Mouse (Mus musculus): ENCODE measurements around the gene Spaca3.
A peak's percentile ranks its signal among the peaks of the same experiment; 100 is the strongest.

Spaca3 gene

DNA sequence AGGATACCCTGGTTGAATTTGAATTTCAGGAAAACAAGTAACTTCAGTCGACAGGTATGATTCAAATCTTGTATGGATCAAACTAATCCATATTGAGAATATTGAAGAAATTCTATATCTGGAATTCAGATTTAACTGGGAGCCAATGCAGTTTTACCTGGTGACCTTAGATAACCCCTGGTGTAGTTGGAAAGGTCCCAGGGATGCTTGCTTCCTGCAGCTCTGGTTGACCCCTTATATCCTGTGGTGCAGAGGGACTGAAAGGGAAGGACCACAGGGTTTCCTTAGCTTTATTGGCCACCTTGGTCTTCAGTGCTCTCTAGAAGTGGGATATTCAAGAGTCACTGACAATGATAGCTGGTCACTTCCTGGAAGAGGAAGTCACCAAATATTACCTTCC is 9.9 kb downstream of the Spaca3 start:
- DNase-seq (ENCODE audit: extremely low read depth, low read depth) = no peak

DNA sequence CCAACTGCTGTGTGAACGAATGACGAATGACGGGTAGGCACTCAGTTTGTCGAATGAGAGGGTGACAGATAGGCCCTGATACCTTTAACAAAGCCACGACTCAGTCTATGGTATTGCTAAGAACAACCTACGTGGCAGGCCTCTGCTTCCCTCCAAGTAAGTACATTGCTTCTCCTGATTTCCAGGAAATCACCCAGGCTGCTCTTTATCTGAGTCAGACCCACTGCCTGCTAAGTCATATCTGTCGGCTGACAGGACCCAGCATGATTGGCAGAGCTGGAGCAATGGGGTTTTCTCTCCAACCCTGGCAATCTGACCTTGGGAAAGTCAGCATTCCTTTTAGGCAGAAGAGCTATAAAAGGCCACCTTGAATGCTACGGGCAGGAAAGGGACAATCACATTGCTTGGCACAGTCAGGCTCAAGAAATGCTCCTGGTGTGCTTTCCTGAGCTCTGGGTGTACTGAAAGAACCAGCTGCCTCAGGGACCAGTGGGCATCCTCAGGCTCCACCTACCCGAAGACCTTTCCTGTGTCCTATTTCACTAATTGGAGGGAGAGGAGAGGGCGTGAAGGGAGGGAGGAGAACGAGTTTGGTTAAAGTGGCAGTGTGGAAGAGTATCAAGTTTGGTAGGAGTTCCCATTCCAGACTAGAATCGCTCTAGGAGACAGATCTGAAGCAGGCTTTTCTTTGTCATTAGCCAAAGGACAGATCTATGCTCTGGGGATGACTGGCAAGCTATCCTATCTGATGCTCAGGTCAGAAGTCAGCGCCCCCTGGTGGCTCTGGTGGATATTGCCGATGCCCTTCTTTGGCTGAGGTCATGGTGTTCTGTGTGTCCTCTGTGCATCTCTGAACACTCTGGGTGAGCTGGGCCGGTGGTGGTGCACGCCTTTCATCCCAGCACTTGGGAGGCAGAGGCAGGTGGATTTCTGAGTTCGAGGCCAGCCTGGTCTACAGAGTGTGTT is 14.6 kb downstream of the Spaca3 start:
- DNase-seq (ENCODE audit: extremely low read depth, low read depth) = peak; percentile 78

DNA sequence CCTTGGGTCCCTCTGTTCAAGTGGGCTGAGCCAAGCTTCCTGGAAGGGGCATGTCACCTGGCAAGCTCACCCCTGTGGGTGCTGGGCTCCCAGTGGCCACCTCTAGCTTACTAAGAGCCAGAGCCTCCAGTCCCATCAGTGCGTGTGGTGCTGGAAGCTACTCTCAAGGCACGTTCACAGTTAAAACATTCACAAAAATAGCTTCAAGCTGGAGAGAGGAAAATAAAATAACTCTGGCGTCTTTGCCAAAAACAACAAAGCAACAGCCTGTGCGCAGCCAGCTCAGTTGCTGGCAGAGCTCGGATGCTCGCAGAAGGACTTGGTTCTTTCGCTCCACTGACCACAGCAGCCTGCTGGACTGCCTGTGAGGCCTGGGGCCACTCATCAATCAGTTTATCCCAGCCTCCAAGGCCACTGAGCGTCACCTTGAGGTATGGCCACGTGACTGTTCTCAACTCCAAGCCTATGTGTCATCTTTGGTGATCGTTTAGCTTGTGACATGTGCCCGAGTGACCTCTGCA is 19.0 kb downstream of the Spaca3 start:
- no peak for DNase-seq (ENCODE audit: extremely low read depth, low read depth)

DNA sequence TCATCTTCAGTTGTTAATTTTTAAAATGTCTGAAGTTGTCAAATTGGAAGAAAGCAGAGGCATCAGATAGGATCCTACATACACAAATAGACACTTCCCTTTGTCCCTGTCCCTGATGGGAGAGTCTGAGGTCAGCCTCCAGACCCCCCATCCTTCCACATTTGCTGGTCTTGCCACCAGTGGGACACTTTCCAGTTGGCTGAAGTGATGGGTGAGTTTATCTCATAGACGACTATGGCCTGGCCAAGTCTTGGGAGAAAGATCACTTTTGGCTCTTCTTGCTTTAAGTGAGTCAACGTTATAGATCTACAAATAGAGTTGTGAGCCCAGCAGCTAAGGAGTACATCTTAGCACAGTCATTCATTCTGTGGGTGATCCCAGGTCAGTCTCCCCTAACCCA is 19.9 kb downstream of the Spaca3 start:
- no peak for DNase-seq (ENCODE audit: extremely low read depth, low read depth)

DNA sequence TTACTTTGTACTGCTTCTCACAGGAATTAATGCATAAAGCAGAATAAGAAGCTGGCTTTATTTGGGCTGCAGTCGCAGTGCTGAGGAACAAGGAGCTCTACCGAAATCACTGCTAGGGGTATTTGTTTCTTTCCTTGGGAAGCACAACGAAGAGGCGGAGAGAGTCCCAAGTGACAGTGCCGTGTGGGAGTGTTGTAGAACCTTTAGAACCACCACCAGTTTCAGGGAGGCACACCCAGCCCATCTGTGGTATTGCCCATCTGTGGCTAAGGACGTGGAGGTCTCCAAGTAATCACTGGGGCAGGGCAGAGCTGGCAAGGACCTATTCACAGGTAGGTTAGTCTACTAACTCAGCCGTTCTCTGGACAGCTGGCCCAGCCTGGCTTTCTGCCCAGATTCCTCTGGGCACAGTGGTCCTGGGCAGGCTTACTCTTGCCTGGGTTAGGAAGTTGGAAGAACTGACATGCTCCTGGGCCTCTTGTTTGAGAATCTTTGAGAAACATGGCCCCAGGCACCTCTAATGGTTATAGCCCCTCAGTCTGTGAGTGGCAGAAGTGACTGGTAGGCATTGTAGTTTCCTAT is 24.2 kb downstream of the Spaca3 start:
- DNase-seq (ENCODE audit: extremely low read depth, low read depth) = no peak

DNA sequence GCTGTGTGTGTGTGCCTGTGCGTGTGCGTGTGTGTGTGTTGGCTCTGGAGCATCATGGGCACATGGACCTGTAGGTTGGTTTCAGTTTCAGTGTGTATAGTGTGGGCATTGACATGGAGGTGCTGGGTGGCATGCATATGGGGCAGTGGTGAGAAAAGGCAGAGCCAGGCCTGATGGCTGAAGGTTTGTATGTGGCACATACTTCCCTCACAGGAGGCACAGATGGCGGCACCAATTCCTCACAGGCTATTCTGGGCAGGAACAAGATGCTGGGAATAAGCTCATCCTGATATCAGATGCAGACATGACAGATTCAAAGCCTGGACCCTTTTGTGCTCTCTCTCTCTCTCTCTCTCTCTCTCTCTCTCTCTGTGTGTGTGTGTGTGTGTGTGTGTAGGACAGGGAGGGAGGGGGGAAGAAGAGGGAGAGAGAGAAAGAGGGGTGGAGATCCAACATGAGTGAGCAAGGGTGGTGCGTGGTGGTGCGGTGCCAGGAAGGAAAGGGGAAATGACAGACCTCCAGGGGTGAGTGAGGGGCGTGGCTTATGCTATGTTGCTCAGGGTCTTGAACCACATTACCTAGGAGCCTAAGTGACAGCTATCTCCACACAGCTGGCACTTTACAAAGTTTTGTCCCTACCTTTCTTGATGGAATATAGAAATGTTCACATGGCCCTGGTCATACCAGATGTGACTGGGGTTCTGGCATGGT is 26.5 kb downstream of the Spaca3 start:
- no peak for DNase-seq (ENCODE audit: extremely low read depth, low read depth)

DNA sequence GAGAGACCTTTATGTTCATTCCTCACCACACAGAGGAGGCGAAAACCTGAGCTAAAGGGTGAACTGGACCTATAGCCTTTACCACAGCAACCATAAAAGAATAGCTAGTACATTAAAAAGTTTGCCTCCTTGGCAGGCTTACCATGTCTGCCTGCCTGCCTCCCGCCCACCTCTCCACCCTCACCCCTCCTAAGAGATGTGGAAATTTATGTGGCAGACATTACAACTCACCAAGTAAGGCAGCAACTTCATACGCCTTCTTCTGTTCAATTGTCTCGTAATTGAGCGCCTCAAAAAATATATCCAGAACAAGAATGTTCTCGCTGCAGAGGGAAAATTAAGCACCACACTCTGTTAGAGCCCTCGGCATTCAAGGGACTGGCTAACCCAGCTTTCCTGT is 28.2 kb downstream of the Spaca3 start:
- DNase-seq (ENCODE audit: extremely low read depth, low read depth) = no peak

DNA sequence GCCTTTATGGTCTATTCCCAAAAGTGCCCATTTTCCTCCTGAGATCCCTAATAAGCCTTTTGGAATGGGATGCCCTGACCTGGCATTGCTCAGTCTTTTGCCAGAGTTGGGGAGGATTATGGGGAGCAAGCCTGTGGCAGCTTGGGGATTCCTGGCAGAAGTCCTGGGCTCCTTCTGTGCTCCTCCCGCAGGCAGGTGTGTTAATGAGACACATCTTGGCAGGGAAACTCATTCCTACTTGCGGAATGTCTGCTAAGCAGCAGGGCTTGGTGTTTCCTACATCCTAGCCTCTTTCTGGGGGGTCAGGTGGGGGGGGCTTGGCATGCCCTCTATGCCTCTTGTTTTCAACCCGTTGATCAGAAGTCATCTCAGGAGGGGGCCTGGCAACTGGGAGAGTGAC is 28.9 kb downstream of the Spaca3 start:
- DNase-seq (ENCODE audit: extremely low read depth, low read depth) = no peak

DNA sequence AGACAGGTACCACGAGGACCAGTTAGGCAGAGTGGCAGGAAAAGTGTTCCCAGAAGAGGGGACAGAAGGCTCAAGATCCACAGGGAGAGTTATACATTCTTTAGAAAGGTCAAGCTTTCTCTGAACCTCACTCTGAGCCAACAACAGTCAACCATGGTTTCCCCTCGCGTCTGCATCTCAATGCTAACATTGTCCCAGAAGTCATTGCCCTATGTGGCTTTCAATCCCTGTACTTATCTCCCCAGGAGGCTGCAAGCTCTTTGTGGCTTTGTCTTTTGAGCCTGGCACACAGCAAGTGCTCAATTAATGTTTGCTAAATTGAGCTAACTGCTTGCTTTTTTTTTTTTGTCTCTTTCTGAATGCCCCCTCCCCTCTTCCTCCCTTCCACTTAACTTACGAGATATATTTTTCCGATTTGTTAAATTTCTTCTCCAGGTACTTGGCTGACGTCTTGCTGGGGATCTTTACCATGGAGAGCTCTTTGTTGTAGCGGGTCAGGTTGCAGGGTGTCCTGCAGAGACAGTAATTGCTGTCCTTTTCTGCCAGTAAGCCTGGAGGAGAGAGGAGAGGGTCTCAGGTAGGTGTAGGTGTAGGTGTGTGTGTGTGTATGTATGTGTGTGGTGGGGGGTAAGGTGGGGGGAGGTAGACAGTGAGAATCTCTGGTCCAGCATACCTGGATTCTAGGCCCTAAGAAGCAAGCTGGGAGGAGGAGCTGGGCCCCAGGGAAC is 31.3 kb downstream of the Spaca3 start:
- DNase-seq (ENCODE audit: extremely low read depth, low read depth) = no peak

DNA sequence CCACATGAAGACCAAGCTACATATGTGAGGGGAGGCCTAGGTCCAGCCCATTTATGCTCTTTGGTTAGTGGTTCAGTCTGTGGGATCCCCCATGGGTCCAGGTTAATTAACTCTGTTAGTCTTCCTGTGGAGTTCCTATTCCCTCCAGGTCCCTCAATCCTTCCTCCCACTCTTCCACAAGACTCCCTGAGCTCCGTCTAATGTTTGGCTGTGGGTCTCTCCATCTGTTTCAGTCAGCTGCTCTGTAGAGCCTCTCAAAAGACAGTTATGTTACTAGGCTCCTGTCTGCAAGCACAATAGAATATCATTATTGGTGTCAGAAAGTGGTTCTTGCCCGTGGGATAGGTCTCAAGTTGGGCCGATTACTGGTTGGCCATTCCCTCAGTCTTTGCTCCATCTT is 37.7 kb downstream of the Spaca3 start:
- no peak for DNase-seq (ENCODE audit: extremely low read depth, low read depth)

DNA sequence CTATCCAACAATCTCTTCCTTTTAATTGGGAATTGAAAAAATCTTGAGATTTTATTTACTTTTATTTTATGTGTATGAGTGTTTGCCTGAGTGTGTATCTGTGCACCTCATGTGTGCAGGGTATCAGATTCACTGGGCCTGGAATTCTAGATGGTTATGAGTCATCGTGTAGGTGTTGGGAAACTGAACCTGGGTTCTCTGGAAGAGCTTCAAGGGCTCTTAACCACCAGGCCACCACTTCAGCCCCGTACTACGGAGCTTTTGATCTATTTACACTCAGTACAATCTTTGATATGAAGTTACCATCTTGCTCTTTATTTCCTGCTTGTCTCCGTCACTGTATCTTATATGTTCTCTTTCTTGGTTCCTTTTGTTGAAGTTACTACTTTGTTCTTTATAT is 42.4 kb downstream of the Spaca3 start:
- DNase-seq (ENCODE audit: extremely low read depth, low read depth) = no peak

DNA sequence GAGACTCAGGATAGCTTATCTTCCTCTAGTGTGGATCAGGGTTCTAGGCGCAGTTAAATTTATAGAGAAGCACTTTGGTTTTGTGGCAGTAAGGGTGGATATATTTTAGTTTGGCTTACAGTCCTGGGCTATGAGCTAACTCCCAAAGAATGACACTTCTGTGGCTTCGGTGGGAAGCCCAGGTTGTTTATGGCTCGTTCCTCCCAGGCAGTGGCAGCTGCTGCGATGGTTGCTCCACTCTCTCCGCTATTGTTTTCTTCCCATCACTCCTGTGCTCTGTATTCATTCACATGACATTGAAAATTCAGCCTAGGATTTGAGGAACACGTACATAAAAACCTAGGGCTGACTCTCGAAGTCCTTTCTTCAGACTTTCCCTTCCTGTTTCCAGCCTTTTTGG is 44.5 kb downstream of the Spaca3 start:
- DNase-seq (ENCODE audit: extremely low read depth, low read depth) = no peak

DNA sequence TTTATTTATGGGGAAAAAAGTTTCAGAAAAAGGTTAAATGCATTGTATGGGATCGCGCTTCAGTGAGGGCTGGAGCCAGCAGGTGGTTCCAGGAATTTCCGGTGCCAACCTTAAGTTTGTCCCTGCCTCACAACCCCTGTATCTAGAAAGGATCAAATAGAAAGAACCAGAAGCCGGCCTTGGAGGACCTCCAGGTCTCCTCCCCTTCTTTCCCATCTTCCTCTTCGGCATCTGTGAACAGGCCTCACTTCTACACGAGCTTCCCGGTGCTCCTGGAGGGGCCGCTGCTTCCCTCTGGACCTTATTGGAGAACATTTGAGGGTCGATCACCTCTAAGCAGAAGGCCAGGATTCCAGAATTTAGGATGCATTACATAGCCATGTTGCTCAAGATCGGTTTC is 45.3 kb downstream of the Spaca3 start:
- DNase-seq (ENCODE audit: extremely low read depth, low read depth) = no peak

DNA sequence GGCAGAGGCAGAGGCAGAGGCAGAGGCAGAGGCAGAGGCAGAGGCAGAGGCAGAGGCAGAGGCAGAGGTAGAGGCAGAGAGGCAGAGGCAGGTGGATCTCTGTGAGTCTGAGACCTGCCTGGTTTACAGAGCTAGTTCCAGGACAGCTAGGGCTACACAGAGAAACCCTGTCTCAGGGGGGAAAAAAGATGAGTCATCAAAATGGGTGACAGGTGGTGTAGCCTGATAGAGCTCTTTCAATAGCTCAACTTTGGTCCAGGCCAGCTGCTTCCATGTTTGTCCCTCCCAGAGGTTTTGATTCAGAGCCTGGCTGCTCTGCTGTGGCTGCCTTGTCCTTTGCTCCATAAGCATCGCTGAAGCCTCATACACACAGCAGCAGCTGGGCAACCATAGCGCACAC is 46.4 kb downstream of the Spaca3 start:
- DNase-seq (ENCODE audit: extremely low read depth, low read depth) = no peak

DNA sequence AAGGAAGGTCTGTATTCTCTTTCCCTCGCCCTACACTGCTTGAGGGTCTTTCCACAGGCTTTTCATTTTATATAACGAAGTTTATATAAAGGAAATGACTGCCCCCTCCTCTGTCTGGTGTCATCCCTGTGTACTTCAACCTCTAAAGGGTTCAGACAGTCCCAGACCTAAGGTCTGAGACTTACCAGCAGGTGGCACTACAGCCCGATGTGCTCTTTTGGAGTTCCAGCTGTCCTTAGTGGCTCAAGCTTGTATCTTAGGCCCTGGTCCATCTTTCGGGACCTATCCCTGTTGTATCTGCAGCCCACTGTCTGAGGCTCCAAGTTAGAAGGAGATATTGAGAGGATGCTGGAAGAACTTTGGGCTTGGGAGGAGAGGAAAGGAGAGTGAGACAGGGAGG is 48.3 kb downstream of the Spaca3 start:
- DNase-seq (ENCODE audit: extremely low read depth, low read depth) = no peak

DNA sequence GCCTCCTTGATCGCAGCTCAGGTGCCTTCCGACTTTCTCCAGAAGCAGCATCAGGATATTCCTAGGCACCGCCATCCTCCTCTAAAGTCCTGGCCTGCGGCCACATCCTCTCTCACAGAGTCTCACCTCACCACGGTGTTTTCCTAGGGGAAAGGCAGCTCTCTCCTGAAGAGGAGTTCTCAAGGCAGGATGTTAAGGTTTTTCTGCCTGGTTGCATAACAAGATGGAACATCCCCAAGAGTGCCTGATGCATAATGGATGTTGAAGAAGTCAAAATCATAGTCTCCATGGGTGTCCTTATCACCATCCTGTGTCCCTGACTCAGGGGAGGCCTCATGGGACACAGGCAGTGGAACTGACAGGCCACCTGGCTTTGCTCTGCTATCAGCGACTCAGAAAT is 49.7 kb downstream of the Spaca3 start:
- DNase-seq (ENCODE audit: extremely low read depth, low read depth) = no peak

DNA sequence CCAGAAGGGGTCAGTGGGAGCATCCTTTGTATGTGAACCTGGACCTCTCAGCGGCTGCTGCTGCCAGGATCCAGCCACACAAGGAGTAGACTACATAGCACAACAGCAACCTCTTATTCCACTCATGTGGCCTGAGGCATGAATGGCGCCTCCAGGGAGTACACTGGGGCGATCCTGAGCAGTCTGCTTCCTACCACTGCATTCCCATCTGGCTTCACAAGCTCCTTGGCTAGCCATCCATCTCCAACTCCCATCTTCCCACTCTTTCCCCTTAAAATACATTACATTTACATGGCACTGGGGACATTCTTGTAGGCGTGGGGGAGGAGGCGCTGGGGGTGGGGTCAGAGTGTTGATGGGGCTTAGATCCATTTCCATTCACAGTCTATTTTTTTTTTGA is 54.6 kb downstream of the Spaca3 start:
- DNase-seq (ENCODE audit: extremely low read depth, low read depth) = no peak

DNA sequence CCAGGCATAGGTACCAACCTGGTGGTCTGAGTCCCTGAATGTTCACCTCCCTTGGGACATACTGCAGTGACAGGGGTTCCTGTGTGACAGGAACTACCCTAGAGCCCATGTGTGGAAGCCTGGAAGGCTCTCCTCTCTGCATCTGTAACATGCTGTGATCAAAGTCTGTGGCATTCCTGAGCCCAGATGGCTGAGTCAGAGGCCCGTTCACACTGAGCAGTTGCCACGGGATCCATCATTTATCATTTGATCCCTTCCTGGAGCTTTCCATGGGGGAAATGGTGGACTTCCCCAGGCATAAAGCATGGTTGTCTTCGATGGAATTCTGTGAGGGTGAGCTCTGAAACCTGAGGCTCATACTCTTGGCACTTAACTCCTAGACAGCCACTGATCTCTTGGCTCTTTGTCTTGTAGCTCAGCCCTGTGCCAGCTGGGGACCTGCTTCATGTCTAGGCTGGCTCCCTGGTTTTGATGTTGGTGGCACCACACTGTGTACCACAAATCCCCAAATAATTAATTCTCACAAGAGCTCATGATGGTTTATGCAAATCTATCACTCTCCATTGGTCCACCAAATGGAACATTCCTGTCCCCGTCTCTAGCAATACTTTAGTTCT is 55.4 kb downstream of the Spaca3 start:
- no peak for DNase-seq (ENCODE audit: extremely low read depth, low read depth)

Data from MEL-GATA-1-ER (cell line).